In genomic region chr9:14357033-14357432, GRCm38 (mm10) we compare ENCODE assay signal across 13 mouse cellular contexts. TPM values are rescaled to one million over a fixed set of nuclear protein-coding genes. Genes with fewer than 3 reads are reported as not detected.
DNase-seq lines count a peak whose midpoint lies in the region; ATAC-seq and TF ChIP-seq lines count a peak whose summit lies in the region.
"Had no signal": no experiment of that assay in that cellular context is flagged by ENCODE, and none has a peak within 500 bp of the region (broad histone marks: within the 10 kb centered on the region; RNA-seq: fewer than 3 reads in every experiment).

No protein-coding gene starts in this region.

- no peak for DNase-seq in forebrain, postnatal 0 days
- DNase-seq in forebrain, embryonic 14.5 days (ENCODE audit: low spot score), result no peak
- DNase-seq in layer of hippocampus, adult 2 months (ENCODE audit: low spot score in 2 of 2), result no peak
- DNase-seq in layer of hippocampus, adult 18-20 months (ENCODE audit: low spot score in 2 of 2), result no peak
- DNase-seq in thymus, postnatal 4 days, result peak; percentile 40
- no peak for DNase-seq in thymus, postnatal 25 days
- DNase-seq in gastrocnemius, postnatal 25 days, result no peak
- DNase-seq in thymus, postnatal 14 days, result no peak
- DNase-seq: right cerebral cortex, postnatal 25 days had no signal

- H3K27me3 ChIP-seq in forebrain, postnatal 0 days (ENCODE audit: insufficient read depth, low read length), result no peaks in the 10 kb centered on the region
- H3K27me3 ChIP-seq in forebrain, embryonic 14.5 days (replicated peaks; ENCODE audit: control insufficient read depth, insufficient read depth, low read length), result no peaks in the 10 kb centered on the region
- H3K27me3 ChIP-seq: limb, embryonic 15.5 days; neural tube, embryonic 13.5 days had no signal

- no peak for ATAC-seq in forebrain, postnatal 0 days
- ATAC-seq in forebrain, embryonic 14.5 days, result no peak

- H3K9ac ChIP-seq in forebrain, postnatal 0 days, result no peak overlapping the region
- H3K9ac ChIP-seq in forebrain, embryonic 14.5 days (ENCODE audit: low read length), result no peak overlapping the region
- H3K9ac ChIP-seq: limb, embryonic 15.5 days; neural tube, embryonic 13.5 days had no signal

- no peak overlapping the region for H3K4me2 ChIP-seq in forebrain, postnatal 0 days (ENCODE audit: low read depth)
- H3K4me2 ChIP-seq in forebrain, embryonic 14.5 days (ENCODE audit: low read length), result no peak overlapping the region
- H3K4me2 ChIP-seq: heart, embryonic 11.5 days; limb, embryonic 15.5 days; neural tube, embryonic 13.5 days had no signal

- H3K4me1 ChIP-seq in forebrain, postnatal 0 days (ENCODE audit: insufficient read depth), result no peaks in the 10 kb centered on the region
- H3K4me1 ChIP-seq in forebrain, embryonic 14.5 days (ENCODE audit: control insufficient read depth, insufficient read depth, low read length), result no peaks in the 10 kb centered on the region
- H3K4me1 ChIP-seq: limb, embryonic 15.5 days had no signal

- no peak overlapping the region for H3K4me3 ChIP-seq in forebrain, postnatal 0 days (ENCODE audit: low read depth, low read length)
- H3K4me3 ChIP-seq in forebrain, embryonic 14.5 days (ENCODE audit: low read depth, low read length), result no peak overlapping the region
- H3K4me3 ChIP-seq in layer of hippocampus, adult 2 months, result no peak overlapping the region
- H3K4me3 ChIP-seq: erythroblast, embryonic 14.5 days; limb, embryonic 15.5 days; neural tube, embryonic 13.5 days had no signal

- peak; percentile 37 for TF ChIP-seq CTCF in forebrain, postnatal 0 days (IDR thresholded peaks at IDR 0.05; ENCODE audit: low read depth)
- peak; percentile 70 for TF ChIP-seq CTCF in layer of hippocampus, adult 2 months (conservative IDR thresholded peaks at IDR 0.05)

- 82% methylated on average over 4 of the region's 4 CpGs for WGBS in forebrain, postnatal 0 days
- 84% methylated on average over 4 of the region's 4 CpGs for WGBS in forebrain, embryonic 14.5 days

- H3K27ac ChIP-seq in forebrain, postnatal 0 days (ENCODE audit: low read depth, low read length), result no peak overlapping the region
- no peak overlapping the region for H3K27ac ChIP-seq in forebrain, embryonic 14.5 days (ENCODE audit: low read depth, low read length)
- H3K27ac ChIP-seq in layer of hippocampus, adult 2 months, result no peak overlapping the region
- H3K27ac ChIP-seq: limb, embryonic 15.5 days; neural tube, embryonic 13.5 days had no signal

- H3K36me3 ChIP-seq in forebrain, postnatal 0 days (ENCODE audit: insufficient read depth), result no peaks in the 10 kb centered on the region
- H3K36me3 ChIP-seq in forebrain, embryonic 14.5 days (ENCODE audit: control insufficient read depth, insufficient read depth, low read length), result no peaks in the 10 kb centered on the region

- no peaks in the 10 kb centered on the region for H3K9me3 ChIP-seq in forebrain, postnatal 0 days (ENCODE audit: low read length)
- H3K9me3 ChIP-seq in forebrain, embryonic 14.5 days (replicated peaks; ENCODE audit: control insufficient read depth, low read length), result no peaks in the 10 kb centered on the region
- H3K9me3 ChIP-seq: limb, embryonic 15.5 days; neural tube, embryonic 13.5 days had no signal

RNA-seq across cellular contexts. Expression of gene Endod1, which starts 24.3 kb away (rescaled TPM):
- 35.7 and 38.6 TPM in 2 replicates for total RNA-seq in forebrain, postnatal 0 days (2014; rRNA removed)
- 14.8 and 23.6 TPM in 2 replicates for polyA plus RNA-seq in forebrain, postnatal 0 days (2015; fragmentation: Nextera tagmentation; extraction: Ambion mirVana)
- polyA plus RNA-seq in forebrain, embryonic 14.5 days (2014; fragmentation: Nextera tagmentation; extraction: Ambion mirVana), result 10.0 and 10.8 TPM in 2 replicates
- total RNA-seq in layer of hippocampus, adult 2 months (2021), result 10 to 100 TPM; 67.3 to 73.6 TPM
- 10 to 100 TPM; 77.6 to 81.3 TPM for total RNA-seq in layer of hippocampus, adult 18-20 months (2021)
- 1 to 10 TPM; 3.8 to 4.1 TPM for total RNA-seq in gastrocnemius, postnatal 25 days (2021)
